Mouse (Mus musculus) ES-E14 (cell line): Measurements from ENCODE around the gene Dars2.

ENCODE experiments used
- HCFC1 ChIP-seq: IDR thresholded peaks from 2 replicates; pipeline ENCODE4 v1.6.1; 2012; ENCODE audit warnings: low read length, inconsistent platforms, borderline replicate concordance; ENCODE audit not compliant: insufficient read depth
- ZC3H11A ChIP-seq: IDR thresholded peaks from 2 replicates; pipeline ENCODE4 v1.6.1; 2012; ENCODE audit warnings: low read depth, mild to moderate bottlenecking, inconsistent platforms, low read length, borderline replicate concordance

DNA sequence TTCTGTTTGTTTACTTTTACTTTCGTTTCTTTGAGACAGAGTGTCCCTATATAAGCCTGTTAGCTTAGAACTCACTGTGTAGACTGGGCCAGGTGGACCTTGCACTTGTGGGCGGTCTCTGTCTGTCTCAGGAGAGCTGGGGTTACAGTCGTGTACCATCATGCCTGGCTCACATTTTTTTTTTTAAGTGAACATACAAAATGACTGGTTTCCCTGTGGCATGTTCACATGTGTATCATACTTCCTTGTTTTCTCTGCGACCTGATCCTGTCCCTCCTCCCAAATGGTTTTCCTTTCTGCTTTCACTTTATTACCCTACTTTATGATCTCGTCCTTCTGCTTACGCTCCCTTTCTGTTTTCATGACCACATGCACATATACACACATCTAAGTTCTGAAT, 5.8 kb upstream of the Dars2 start:
- TF ChIP-seq ZC3H11A (no peak), HCFC1 (no peak)
